Mouse (Mus musculus) neural tube, embryonic 15.5 days (tissue): ENCODE data around the gene Glb1. TPM values are rescaled to one million over a fixed set of nuclear protein-coding genes. Genes with fewer than 3 reads are reported as not detected.

Experiments
- ATAC-seq: fragments of 200-750 bp; cut with Nextera tagmentation; 2 replicates; pipeline ENCODE4 v1.8.0; 2017; ENCODE audit warnings: mild to moderate bottlenecking, moderate TSS enrichment, moderate library complexity; ENCODE audit not compliant: low FRiP score
- H3K27ac ChIP-seq: fragments of 300-500 bp; sonication (generic); replicated peaks from 2 replicates; pipeline ENCODE4 v1.5.1; 2015; ENCODE audit warnings: mild to moderate bottlenecking, inconsistent platforms
- H3K27me3 ChIP-seq: fragments of 300-500 bp; sonication (generic); replicated peaks from 2 replicates; pipeline ENCODE4 v1.6.1; 2015; ENCODE audit warnings: inconsistent platforms
- H3K36me3 ChIP-seq: fragments of 300-500 bp; sonication (generic); 2 replicates; pipeline ENCODE4 v1.6.1; 2015; ENCODE audit warnings: inconsistent platforms
- H3K4me1 ChIP-seq: fragments of 300-500 bp; sonication (generic); 2 replicates; pipeline ENCODE4 v1.6.1; 2015; ENCODE audit warnings: inconsistent platforms
- H3K4me2 ChIP-seq: fragments of 300-500 bp; sonication (generic); 2 replicates; pipeline ENCODE4 v1.6.1; 2015; ENCODE audit warnings: inconsistent platforms, mild to moderate bottlenecking, moderate library complexity
- H3K4me3 ChIP-seq: fragments of 300-500 bp; sonication (generic); replicated peaks from 2 replicates; pipeline ENCODE4 v1.5.1; 2015; ENCODE audit warnings: mild to moderate bottlenecking, inconsistent platforms
- H3K9ac ChIP-seq: fragments of 300-500 bp; sonication (generic); replicated peaks from 2 replicates; pipeline ENCODE4 v1.6.1; 2015; ENCODE audit warnings: mild to moderate bottlenecking, inconsistent platforms
- H3K9me3 ChIP-seq: fragments of 300-500 bp; sonication (generic); replicated peaks from 2 replicates; pipeline ENCODE4 v1.6.1; 2016; ENCODE audit warnings: inconsistent platforms
- WGBS: fragments of 180-500 bp; shearing (Covaris S2); methylation state at CpG from one replicate; pipeline ENCODE4 v1.1.7; 2015; ENCODE audit warnings: mixed read lengths; 5-methylcytosine and 5-hydroxymethylcytosine counted together
- polyA plus RNA-seq: library from polyadenylated mRNA; unstranded; fragments of >200 nt; fragmentation: Nextera tagmentation; extraction: Ambion mirVana; gene quantifications from 2 replicates; pipeline ENCODE4 v1.2.1, GENCODE M21; 2015

The Glb1 gene
- polyA plus RNA-seq, 1 experiment from 2014 or later, result 30.9 TPM

GRCm38 (mm10) chr9:114448700-114449099 lies 47.8 kb downstream of the Glb1 start:
- H3K4me1 ChIP-seq, result no peaks in the 10 kb centered on the region
- H3K9ac ChIP-seq, result no peak overlapping the region
- no peak for ATAC-seq
- H3K27ac ChIP-seq, result no peak overlapping the region
- H3K36me3 ChIP-seq, result peaks cover 3% of the 10 kb centered on the region; the same call in 1 of the 2 replicates
- no peak overlapping the region for H3K4me2 ChIP-seq
- H3K4me3 ChIP-seq, result no peak overlapping the region
- whole genome bisulfite sequencing, result 72% methylated on average over 5 of the region's 5 CpGs
- no peaks in the 10 kb centered on the region for H3K9me3 ChIP-seq
- H3K27me3 ChIP-seq, result no peaks in the 10 kb centered on the region

GRCm38 (mm10) chr9:114449120-114449754 lies 48.4 kb downstream of the Glb1 start:
- H3K4me3 ChIP-seq, result no peak overlapping the region
- ATAC-seq, result no peak
- H3K4me1 ChIP-seq, result no peaks in the 10 kb centered on the region
- no peak overlapping the region for H3K9ac ChIP-seq
- H3K36me3 ChIP-seq, result peaks cover 3% of the 10 kb centered on the region; the same call in 1 of the 2 replicates
- no peak overlapping the region for H3K4me2 ChIP-seq
- no peaks in the 10 kb centered on the region for H3K9me3 ChIP-seq
- no peak overlapping the region for H3K27ac ChIP-seq
- 89% methylated on average over 13 of the region's 13 CpGs for WGBS
- no peaks in the 10 kb centered on the region for H3K27me3 ChIP-seq

GRCm38 (mm10) chr9:114451615-114452014 lies 50.7 kb downstream of the Glb1 start:
- Histone ChIP-seq H3K27me3 (no peaks in the 10 kb centered on the region), H3K36me3 (peaks cover 8% of the 10 kb centered on the region; the same call in 1 of the 2 replicates), H3K4me3 (no peak overlapping the region), H3K9me3 (no peaks in the 10 kb centered on the region), H3K27ac (no peak overlapping the region), H3K4me2 (no peak overlapping the region), H3K9ac (no peak overlapping the region), H3K4me1 (no peaks in the 10 kb centered on the region)
- no peak for ATAC-seq
- WGBS, result 88% methylated on average over 7 of the region's 7 CpGs

GRCm38 (mm10) chr9:114452418-114452817 lies 51.5 kb downstream of the Glb1 start:
- 92% methylated on average over 6 of the region's 6 CpGs for WGBS

GRCm38 (mm10) chr9:114455420-114455819 lies 54.5 kb downstream of the Glb1 start:
- no peaks in the 10 kb centered on the region for H3K27me3 ChIP-seq
- ATAC-seq, result no peak
- no peak overlapping the region for H3K4me3 ChIP-seq
- H3K4me2 ChIP-seq, result no peak overlapping the region
- no peaks in the 10 kb centered on the region for H3K4me1 ChIP-seq
- 87% methylated on average over 2 of the region's 2 CpGs for WGBS
- H3K9ac ChIP-seq, result no peak overlapping the region
- peaks cover 22% of the 10 kb centered on the region; the same call in 1 of the 2 replicates for H3K36me3 ChIP-seq
- H3K27ac ChIP-seq, result no peak overlapping the region
- H3K9me3 ChIP-seq, result no peaks in the 10 kb centered on the region

More at GRCm38 (mm10) chr9:114452418-114452817, 51.5 kb downstream of the Glb1 start:
- no peaks in the 10 kb centered on the region for H3K27me3 ChIP-seq
- H3K4me1 ChIP-seq, result no peaks in the 10 kb centered on the region
- no peak overlapping the region for H3K4me3 ChIP-seq
- no peak overlapping the region for H3K27ac ChIP-seq
- H3K9ac ChIP-seq, result no peak overlapping the region
- H3K9me3 ChIP-seq, result no peaks in the 10 kb centered on the region
- ATAC-seq, result no peak
- H3K4me2 ChIP-seq, result no peak overlapping the region
- peaks cover 14% of the 10 kb centered on the region; the same call in 1 of the 2 replicates for H3K36me3 ChIP-seq

- Histone ChIP-seq H3K27ac (no peak overlapping the region), H3K27me3 (no peaks in the 10 kb centered on the region), H3K36me3 (peaks cover 32% of the 10 kb centered on the region), H3K9ac (no peak overlapping the region), H3K4me1 (no peaks in the 10 kb centered on the region), H3K4me3 (no peak overlapping the region), H3K4me2 (no peak overlapping the region), H3K9me3 (no peaks in the 10 kb centered on the region)
- ATAC-seq, result no peak
- WGBS, result 90% methylated on average over 3 of the region's 3 CpGs
These were observed 57.6 kb downstream of the Glb1 start for GRCm38 (mm10) chr9:114458436-114458835.

- WGBS, result 93% methylated on average over 7 of the region's 7 CpGs
- H3K36me3 ChIP-seq, result peaks cover 40% of the 10 kb centered on the region
- no peak overlapping the region for H3K4me2 ChIP-seq
- H3K9me3 ChIP-seq, result no peaks in the 10 kb centered on the region
- no peaks in the 10 kb centered on the region for H3K4me1 ChIP-seq
- no peak overlapping the region for H3K27ac ChIP-seq
- no peaks in the 10 kb centered on the region for H3K27me3 ChIP-seq
- no peak for ATAC-seq
- no peak overlapping the region for H3K9ac ChIP-seq
- no peak overlapping the region for H3K4me3 ChIP-seq
These were observed 61.7 kb downstream of the Glb1 start for GRCm38 (mm10) chr9:114462569-114462968.

- Histone ChIP-seq H3K9ac (no peak overlapping the region), H3K27me3 (no peaks in the 10 kb centered on the region), H3K4me3 (no peak overlapping the region), H3K36me3 (peaks cover 33% of the 10 kb centered on the region), H3K27ac (no peak overlapping the region), H3K9me3 (no peaks in the 10 kb centered on the region), H3K4me2 (no peak overlapping the region), H3K4me1 (no peaks in the 10 kb centered on the region)
- WGBS, result 86% methylated on average over 6 of the region's 6 CpGs
- ATAC-seq, result no peak
These were observed 64.6 kb downstream of the Glb1 start for GRCm38 (mm10) chr9:114465442-114465841.

GRCm38 (mm10) chr9:114466871-114467270 lies 66.0 kb downstream of the Glb1 start:
- Histone ChIP-seq H3K9ac (no peak overlapping the region), H3K27ac (no peak overlapping the region), H3K4me3 (no peak overlapping the region), H3K36me3 (peaks cover 26% of the 10 kb centered on the region), H3K4me2 (no peak overlapping the region), H3K9me3 (no peaks in the 10 kb centered on the region), H3K4me1 (no peaks in the 10 kb centered on the region), H3K27me3 (no peaks in the 10 kb centered on the region)
- WGBS, result 81% methylated on average over 7 of the region's 7 CpGs
- ATAC-seq, result no peak

- Histone ChIP-seq H3K27me3 (no peaks in the 10 kb centered on the region), H3K4me3 (no peak overlapping the region), H3K36me3 (peaks cover 20% of the 10 kb centered on the region), H3K9ac (no peak overlapping the region), H3K4me2 (no peak overlapping the region), H3K27ac (no peak overlapping the region), H3K9me3 (no peaks in the 10 kb centered on the region), H3K4me1 (no peaks in the 10 kb centered on the region)
- ATAC-seq, result no peak
- WGBS, result 86% methylated on average over 5 of the region's 5 CpGs
These were observed 67.3 kb downstream of the Glb1 start for GRCm38 (mm10) chr9:114468217-114468616.

GRCm38 (mm10) chr9:114468701-114469100 lies 67.8 kb downstream of the Glb1 start:
- Histone ChIP-seq H3K27ac (no peak overlapping the region), H3K4me1 (no peaks in the 10 kb centered on the region), H3K4me2 (no peak overlapping the region), H3K4me3 (no peak overlapping the region), H3K9ac (no peak overlapping the region), H3K27me3 (no peaks in the 10 kb centered on the region), H3K9me3 (no peaks in the 10 kb centered on the region), H3K36me3 (peaks cover 19% of the 10 kb centered on the region)
- ATAC-seq, result no peak
- 95% methylated on average over 4 of the region's 4 CpGs for WGBS

GRCm38 (mm10) chr9:114471892-114472291 lies 71.0 kb downstream of the Glb1 start:
- H3K4me3 ChIP-seq, result no peak overlapping the region
- 79% methylated on average over 7 of the region's 7 CpGs for WGBS

More at GRCm38 (mm10) chr9:114471892-114472291, 71.0 kb downstream of the Glb1 start:
- no peaks in the 10 kb centered on the region for H3K36me3 ChIP-seq
- H3K9me3 ChIP-seq, result no peaks in the 10 kb centered on the region
- H3K4me2 ChIP-seq, result no peak overlapping the region
- no peaks in the 10 kb centered on the region for H3K4me1 ChIP-seq
- no peak overlapping the region for H3K9ac ChIP-seq
- H3K27me3 ChIP-seq, result no peaks in the 10 kb centered on the region
- ATAC-seq, result no peak
- H3K27ac ChIP-seq, result no peak overlapping the region
